8 mouse cellular contexts compared by ENCODE assay signal in genomic region chr13:52223098-52223962, GRCm38 (mm10).
DNase-seq lines count a peak whose midpoint lies in the region; ATAC-seq lines count a peak whose summit lies in the region.

No protein-coding gene starts in this region.

- 35% methylated on average over 6 of the region's 6 CpGs for WGBS in heart, embryonic 10.5 days
- 40% methylated on average over 6 of the region's 6 CpGs for WGBS in liver, embryonic 16.5 days (ENCODE audit: insufficient replicate concordance)
- WGBS in neural tube, embryonic 12.5 days, result 47% methylated on average over 6 of the region's 6 CpGs

- no peak overlapping the region for H3K4me2 ChIP-seq in liver, embryonic 16.5 days (ENCODE audit: low read depth, low read length)
- no peak overlapping the region for H3K4me2 ChIP-seq in neural tube, embryonic 12.5 days (replicated peaks)

- H3K9me3 ChIP-seq in heart, embryonic 10.5 days, result no peaks in the 10 kb centered on the region
- H3K9me3 ChIP-seq in liver, embryonic 16.5 days (replicated peaks; ENCODE audit: control insufficient read depth, low read length), result no peaks in the 10 kb centered on the region
- no peaks in the 10 kb centered on the region for H3K9me3 ChIP-seq in neural tube, embryonic 12.5 days

- H3K27me3 ChIP-seq in heart, embryonic 10.5 days (ENCODE audit: insufficient read depth, poor library complexity, severe bottlenecking), result no peaks in the 10 kb centered on the region; the same call in 1 of the 2 replicates
- no peaks in the 10 kb centered on the region for H3K27me3 ChIP-seq in liver, embryonic 16.5 days (ENCODE audit: control insufficient read depth, insufficient read depth, low read depth, low read length)
- H3K27me3 ChIP-seq in neural tube, embryonic 12.5 days (replicated peaks), result peaks cover 30% of the 10 kb centered on the region; the same call in 1 of the 2 replicates

- no peak overlapping the region for H3K9ac ChIP-seq in liver, embryonic 16.5 days (ENCODE audit: low read depth, low read length)
- 0 out of 2 replicates have a peak overlapping the region, but pooled peaks have one; percentile 3 for H3K9ac ChIP-seq in neural tube, embryonic 12.5 days

- H3K27ac ChIP-seq in heart, embryonic 10.5 days, result peak overlapping the region; percentile 50
- H3K27ac ChIP-seq in liver, embryonic 16.5 days (ENCODE audit: low read length), result no peak overlapping the region
- H3K27ac ChIP-seq in neural tube, embryonic 12.5 days, result no peak overlapping the region

- peak; percentile 51 for DNase-seq in CD4-positive helper T cell, adult 2 months (ENCODE audit: low read depth, low spot score)
- peak; percentile 67 for DNase-seq in NIH3T3 (ENCODE audit: low read depth)
- DNase-seq in embryo, embryonic 10.5 days (ENCODE audit: low spot score), result peak; percentile 79
- DNase-seq in heart, embryonic 10.5 days (ENCODE audit: low spot score), result peak; percentile 85
- peak; percentile 24 to 38 for DNase-seq in kidney, adult 8-10 months
- DNase-seq in urinary bladder, postnatal 10 days (ENCODE audit: low spot score), result no peak

- ATAC-seq in liver, embryonic 16.5 days (ENCODE audit: low read depth), result peak; percentile 61
- no peak for ATAC-seq in neural tube, embryonic 12.5 days (ENCODE audit: low FRiP score, low read depth)

- H3K36me3 ChIP-seq in heart, embryonic 10.5 days, result no peaks in the 10 kb centered on the region
- H3K36me3 ChIP-seq in liver, embryonic 16.5 days (ENCODE audit: control insufficient read depth, insufficient read depth), result no peaks in the 10 kb centered on the region
- H3K36me3 ChIP-seq in neural tube, embryonic 12.5 days, result no peaks in the 10 kb centered on the region

- peaks cover 22% of the 10 kb centered on the region for H3K4me1 ChIP-seq in heart, embryonic 10.5 days
- H3K4me1 ChIP-seq in liver, embryonic 16.5 days (ENCODE audit: control insufficient read depth, low read depth, low read length), result peaks cover 9% of the 10 kb centered on the region
- H3K4me1 ChIP-seq in neural tube, embryonic 12.5 days, result peaks cover 14% of the 10 kb centered on the region; the same call in 1 of the 2 replicates

- no peak overlapping the region for H3K4me3 ChIP-seq in heart, embryonic 10.5 days
- H3K4me3 ChIP-seq in liver, embryonic 16.5 days (ENCODE audit: low read depth, low read length), result no peak overlapping the region
- no peak overlapping the region for H3K4me3 ChIP-seq in neural tube, embryonic 12.5 days
